Mouse (Mus musculus): Measurements from ENCODE around the gene Inka1. TPM values are rescaled to one million over a fixed set of nuclear protein-coding genes. Genes with fewer than 3 reads are reported as not detected.

Gene Inka1
- polyA plus RNA-seq, 1 experiment from 2014 or later: 19.4 TPM

- ATAC-seq: peak; percentile 98
- WGBS: under 1% methylated on average over 51 of the region's 51 CpGs
Measured at GRCm38 (mm10) chr9:108001922-108002770, 16.5 kb upstream of the Inka1 start, which contains the start of gene Ip6k1. Ip6k1 (plus strand) TSS chr9:108002501.

DNA sequence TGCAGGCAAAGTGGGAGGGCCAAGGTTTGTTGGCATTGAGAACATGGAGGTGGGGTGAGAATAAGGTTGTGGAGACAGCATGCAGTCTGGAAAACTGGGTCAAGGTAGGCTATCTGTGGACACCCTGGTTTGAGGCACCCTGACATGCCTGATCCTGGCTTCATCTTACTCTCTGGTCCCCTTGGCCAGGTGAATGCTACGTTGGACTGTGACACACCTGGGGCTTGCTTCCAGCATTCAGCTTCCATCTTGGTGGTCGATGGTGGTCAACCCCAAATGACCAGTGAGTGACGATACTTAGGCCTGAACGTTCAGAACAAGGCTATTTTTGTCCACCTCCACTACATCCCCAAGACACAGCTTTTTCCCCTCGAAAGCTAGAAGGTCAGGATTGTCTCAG lies 10.4 kb upstream of the Inka1 start, which contains the start of gene Gm20662:
TSS of gene Gm20662 (plus strand) at position 301 of the 400 bp plus-strand sequence.
- no peaks in the 10 kb centered on the region for H3K9me3 ChIP-seq (ENCODE audit: control insufficient read depth)
- 84% methylated on average over 5 of the region's 5 CpGs for WGBS
- H3K27me3 ChIP-seq (replicated peaks; ENCODE audit: control insufficient read depth, insufficient read depth, low read length): no peaks in the 10 kb centered on the region
- H3K4me3 ChIP-seq (ENCODE audit: low read depth, low read length): no peak within 1 kb of the TSS
- ATAC-seq: no peak
- H3K4me2 ChIP-seq (replicated peaks; ENCODE audit: low read depth): no peak within 1 kb of the TSS
- no peaks in the 10 kb centered on the region for H3K4me1 ChIP-seq (replicated peaks; ENCODE audit: control insufficient read depth, insufficient read depth, low read length)
- no peak within 1 kb of the TSS for H3K27ac ChIP-seq (ENCODE audit: low read depth, low read length)
- H3K9ac ChIP-seq (ENCODE audit: low read depth, low read length): no peak within 1 kb of the TSS
- no peak for TF ChIP-seq CTCF (IDR thresholded peaks at IDR 0.05; ENCODE audit: low read depth)
- no peaks in the 10 kb centered on the region for H3K36me3 ChIP-seq (ENCODE audit: control insufficient read depth, insufficient read depth)

More at GRCm38 (mm10) chr9:108001922-108002770, 16.5 kb upstream of the Inka1 start, which contains the start of gene Ip6k1:
- peak within 1 kb of the TSS; percentile 95 for H3K4me2 ChIP-seq (replicated peaks; ENCODE audit: low read depth)
- peak within 1 kb of the TSS; percentile 96 for H3K27ac ChIP-seq (ENCODE audit: low read depth, low read length)
- H3K9ac ChIP-seq (ENCODE audit: low read depth, low read length): peak within 1 kb of the TSS; percentile 100
- H3K4me3 ChIP-seq (ENCODE audit: low read depth, low read length): peak within 1 kb of the TSS; percentile 100
- H3K4me1 ChIP-seq (replicated peaks; ENCODE audit: control insufficient read depth, insufficient read depth, low read length): 0 out of 2 replicates have a peak, but pooled peaks cover 6% of the 10 kb centered on the region
- no peaks in the 10 kb centered on the region for H3K9me3 ChIP-seq (ENCODE audit: control insufficient read depth)
- no peaks in the 10 kb centered on the region for H3K36me3 ChIP-seq (ENCODE audit: control insufficient read depth, insufficient read depth)
- no peaks in the 10 kb centered on the region for H3K27me3 ChIP-seq (replicated peaks; ENCODE audit: control insufficient read depth, insufficient read depth, low read length)
- TF ChIP-seq CTCF (IDR thresholded peaks at IDR 0.05; ENCODE audit: low read depth): no peak

DNA sequence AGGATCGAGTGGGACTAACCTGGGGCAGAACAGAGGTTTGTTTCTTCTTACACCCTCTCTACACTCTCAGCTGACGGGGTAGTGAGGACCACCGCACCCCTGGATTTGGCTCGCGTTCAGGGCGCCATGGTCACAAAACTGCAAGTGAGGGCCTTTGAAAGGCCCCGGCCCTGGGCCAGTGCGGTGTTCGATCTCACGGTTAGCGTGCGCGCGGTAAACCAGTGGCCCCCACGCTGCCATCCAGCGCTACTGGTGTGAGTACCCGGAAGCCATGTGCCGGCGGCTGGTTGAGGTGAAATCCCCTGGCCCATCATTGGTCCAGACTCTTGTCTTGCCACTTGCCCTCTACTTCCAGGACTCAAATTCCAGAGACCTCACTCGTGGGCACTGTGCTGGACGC lies 9.8 kb upstream of the Inka1 start:
- WGBS: 94% methylated on average over 21 of the region's 21 CpGs
- no peak overlapping the region for H3K9ac ChIP-seq (ENCODE audit: low read depth, low read length)
- no peaks in the 10 kb centered on the region for H3K36me3 ChIP-seq (ENCODE audit: control insufficient read depth, insufficient read depth)
- no peak overlapping the region for H3K4me3 ChIP-seq (ENCODE audit: low read depth, low read length)
- H3K27ac ChIP-seq (ENCODE audit: low read depth, low read length): no peak overlapping the region
- H3K9me3 ChIP-seq (ENCODE audit: control insufficient read depth): no peaks in the 10 kb centered on the region
- H3K27me3 ChIP-seq (replicated peaks; ENCODE audit: control insufficient read depth, insufficient read depth, low read length): no peaks in the 10 kb centered on the region
- ATAC-seq: no peak
- no peak overlapping the region for H3K4me2 ChIP-seq (replicated peaks; ENCODE audit: low read depth)
- no peak for TF ChIP-seq CTCF (IDR thresholded peaks at IDR 0.05; ENCODE audit: low read depth)
- no peaks in the 10 kb centered on the region for H3K4me1 ChIP-seq (replicated peaks; ENCODE audit: control insufficient read depth, insufficient read depth, low read length)

DNA sequence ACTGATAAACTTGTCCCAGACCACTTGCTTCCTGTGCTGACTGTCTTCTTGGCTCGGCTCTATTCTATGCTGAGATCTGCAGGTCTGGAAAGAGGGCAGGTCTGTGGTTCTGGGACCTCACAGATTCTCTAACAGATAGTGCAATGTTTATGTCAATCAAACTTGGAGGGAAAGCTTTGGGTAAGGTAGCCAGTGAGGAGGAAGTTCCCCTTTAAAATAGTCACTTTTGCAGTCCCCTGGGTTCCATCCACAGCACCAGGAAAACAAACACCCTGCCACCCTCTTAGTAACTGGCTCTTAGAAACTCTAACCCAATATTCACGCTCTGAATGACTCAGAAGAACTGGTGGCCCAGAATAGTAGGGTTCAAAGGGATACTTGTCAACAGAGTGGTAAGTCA lies 8.8 kb upstream of the Inka1 start:
- no peak for TF ChIP-seq CTCF (IDR thresholded peaks at IDR 0.05; ENCODE audit: low read depth)
- H3K4me1 ChIP-seq (replicated peaks; ENCODE audit: control insufficient read depth, insufficient read depth, low read length): no peaks in the 10 kb centered on the region
- 53% methylated on average over 2 of the region's 2 CpGs for WGBS

DNA sequence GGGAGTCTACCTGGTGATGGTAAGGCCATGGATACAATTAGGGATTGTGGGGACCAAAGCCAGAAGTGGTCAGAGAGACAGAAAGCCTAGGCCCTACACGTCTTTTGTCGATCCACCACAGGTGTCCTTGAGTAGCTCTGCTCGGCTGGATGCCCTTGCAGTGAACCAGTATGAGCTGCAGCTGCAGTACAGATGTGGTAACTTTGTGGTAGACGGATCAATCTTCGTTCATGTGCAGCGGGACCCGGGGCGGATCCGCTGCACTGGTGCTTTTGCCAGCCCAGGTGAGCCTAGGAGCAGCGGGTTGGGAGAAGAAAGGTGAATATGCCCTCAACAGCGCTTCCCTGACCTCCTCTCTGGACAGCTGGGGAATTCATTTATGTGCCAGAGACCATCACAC lies 7.3 kb upstream of the Inka1 start:
- WGBS: 87% methylated on average over 11 of the region's 11 CpGs
- H3K36me3 ChIP-seq (ENCODE audit: control insufficient read depth, insufficient read depth): no peaks in the 10 kb centered on the region
- no peak for TF ChIP-seq CTCF (IDR thresholded peaks at IDR 0.05; ENCODE audit: low read depth)
- H3K4me2 ChIP-seq (replicated peaks; ENCODE audit: low read depth): no peak overlapping the region
- no peaks in the 10 kb centered on the region for H3K9me3 ChIP-seq (ENCODE audit: control insufficient read depth)
- no peak overlapping the region for H3K4me3 ChIP-seq (ENCODE audit: low read depth, low read length)
- no peaks in the 10 kb centered on the region for H3K27me3 ChIP-seq (replicated peaks; ENCODE audit: control insufficient read depth, insufficient read depth, low read length)
- no peaks in the 10 kb centered on the region for H3K4me1 ChIP-seq (replicated peaks; ENCODE audit: control insufficient read depth, insufficient read depth, low read length)
- no peak overlapping the region for H3K9ac ChIP-seq (ENCODE audit: low read depth, low read length)
- no peak overlapping the region for H3K27ac ChIP-seq (ENCODE audit: low read depth, low read length)
- ATAC-seq: no peak

More for the DNA sequence above, 8.8 kb upstream of the Inka1 start:
- Histone ChIP-seq H3K9me3 (ENCODE audit: control insufficient read depth) (no peaks in the 10 kb centered on the region), H3K27me3 (replicated peaks; ENCODE audit: control insufficient read depth, insufficient read depth, low read length) (no peaks in the 10 kb centered on the region), H3K4me2 (replicated peaks; ENCODE audit: low read depth) (no peak overlapping the region), H3K9ac (ENCODE audit: low read depth, low read length) (no peak overlapping the region), H3K4me3 (ENCODE audit: low read depth, low read length) (no peak overlapping the region), H3K27ac (ENCODE audit: low read depth, low read length) (no peak overlapping the region), H3K36me3 (ENCODE audit: control insufficient read depth, insufficient read depth) (no peaks in the 10 kb centered on the region)
- no peak for ATAC-seq

- no peak for TF ChIP-seq CTCF (IDR thresholded peaks at IDR 0.05; ENCODE audit: low read depth)
- no peak within 1 kb of the TSS for H3K9ac ChIP-seq (ENCODE audit: low read depth, low read length)
- ATAC-seq: no peak
- no peaks in the 10 kb centered on the region for H3K4me1 ChIP-seq (replicated peaks; ENCODE audit: control insufficient read depth, insufficient read depth, low read length)
- no peak within 1 kb of the TSS for H3K4me3 ChIP-seq (ENCODE audit: low read depth, low read length)
- no peaks in the 10 kb centered on the region for H3K36me3 ChIP-seq (ENCODE audit: control insufficient read depth, insufficient read depth)
- no peaks in the 10 kb centered on the region for H3K9me3 ChIP-seq (ENCODE audit: control insufficient read depth)
- no peak within 1 kb of the TSS for H3K27ac ChIP-seq (ENCODE audit: low read depth, low read length)
- no peaks in the 10 kb centered on the region for H3K27me3 ChIP-seq (replicated peaks; ENCODE audit: control insufficient read depth, insufficient read depth, low read length)
- WGBS: 72% methylated on average over 2 of the region's 2 CpGs
- H3K4me2 ChIP-seq (replicated peaks; ENCODE audit: low read depth): no peak within 1 kb of the TSS
Measured at GRCm38 (mm10) chr9:107992197-107992596, 6.5 kb upstream of the Inka1 start, which contains the start of gene Cdhr4. Cdhr4 (plus strand) TSS chr9:107992497.

Data from intestine, postnatal 0 days (tissue).